Mouse (Mus musculus) midbrain, postnatal 0 days (tissue): ENCODE results near the gene Lmod1. TPM values are rescaled to one million over a fixed set of nuclear protein-coding genes. Genes with fewer than 3 reads are reported as not detected.

Experiments
- ATAC-seq: fragments of 200-750 bp; cut with Nextera tagmentation; 2 replicates; pipeline ENCODE4 v1.8.0; 2017; ENCODE audit warnings: moderate number of reproducible peaks, mild to moderate bottlenecking, moderate TSS enrichment, moderate library complexity; ENCODE audit not compliant: low FRiP score
- DNase-seq: peaks from one replicate; pipeline ENCODE4 v3.0.0-alpha.2; 2015; ENCODE audit warnings: low spot score
- H3K27ac ChIP-seq: fragments of 300-500 bp; sonication (generic); 2 replicates; pipeline ENCODE4 v1.5.1; 2014; ENCODE audit warnings: low read depth, mild to moderate bottlenecking, low read length, mixed read lengths
- H3K27me3 ChIP-seq: fragments of 300-500 bp; sonication (generic); 2 replicates; pipeline ENCODE4 v1.6.1; 2014; ENCODE audit warnings: low read length, control low read depth, mixed read lengths; ENCODE audit not compliant: insufficient read depth
- H3K36me3 ChIP-seq: fragments of 300-500 bp; sonication (generic); 2 replicates; pipeline ENCODE4 v1.6.1; 2014; ENCODE audit warnings: low read length, control low read depth, mixed read lengths; ENCODE audit not compliant: insufficient read depth
- H3K4me1 ChIP-seq: fragments of 300-500 bp; sonication (generic); 2 replicates; pipeline ENCODE4 v1.6.1; 2014; ENCODE audit warnings: mild to moderate bottlenecking, control low read depth, antibody characterized with exemption, low read length, mixed read lengths; ENCODE audit not compliant: insufficient read depth
- H3K4me2 ChIP-seq: fragments of 300-500 bp; sonication (generic); 2 replicates; pipeline ENCODE4 v1.6.1; 2014; ENCODE audit warnings: low read depth, mild to moderate bottlenecking, low read length, mixed read lengths; ENCODE audit not compliant: poor library complexity, severe bottlenecking
- H3K4me3 ChIP-seq: fragments of 300-500 bp; sonication (generic); 2 replicates; pipeline ENCODE4 v1.5.1; 2014; ENCODE audit warnings: low read depth, mild to moderate bottlenecking, low read length, moderate library complexity
- H3K9ac ChIP-seq: fragments of 300-500 bp; sonication (generic); replicated peaks from 2 replicates; pipeline ENCODE4 v1.6.1; 2014; ENCODE audit warnings: mild to moderate bottlenecking, low read length, moderate library complexity, mixed read lengths; ENCODE audit not compliant: poor library complexity, severe bottlenecking
- H3K9me3 ChIP-seq: fragments of 300-500 bp; sonication (generic); 2 replicates; pipeline ENCODE4 v1.6.1; 2016; ENCODE audit warnings: low read length, control low read depth
- CTCF ChIP-seq: IDR thresholded peaks from 2 replicates; pipeline ENCODE4 v1.5.1; 2016; ENCODE audit warnings: antibody characterized with exemption, mild to moderate bottlenecking
- WGBS: fragments of 180-500 bp; shearing (Covaris S2); extraction: QIAGEN DNeasy Blood & Tissue Kit; methylation state at CpG from one replicate; pipeline ENCODE4 v1.1.7; 2014; 5-methylcytosine and 5-hydroxymethylcytosine counted together
- polyA plus RNA-seq: library from polyadenylated mRNA; unstranded; fragments of >200 nt; fragmentation: Nextera tagmentation; extraction: Ambion mirVana; gene quantifications from 2 replicates; pipeline ENCODE4 v1.2.1, GENCODE M21; 2015
- total RNA-seq: library from RNA; depleted of rRNA; stranded (reverse); fragments of >200 nt; gene quantifications from 2 replicates; pipeline ENCODE4 v1.2.3, GENCODE M21; 2014

The Lmod1 gene
- total and polyA plus RNA-seq, 2 experiments from 2014 or later, result 0.16 to 0.35 TPM

GRCm38 (mm10) chr1:135325934-135326333 is 1.3 kb downstream of the Lmod1 start:
- Histone ChIP-seq H3K9ac (no peak overlapping the region), H3K4me2 (no peak overlapping the region), H3K9me3 (no peaks in the 10 kb centered on the region), H3K4me1 (no peaks in the 10 kb centered on the region), H3K36me3 (no peaks in the 10 kb centered on the region), H3K27me3 (no peaks in the 10 kb centered on the region), H3K27ac (no peak overlapping the region), H3K4me3 (no peak overlapping the region)
- no peak for ATAC-seq
- 78% methylated on average over 2 of the region's 2 CpGs for WGBS
- TF ChIP-seq CTCF, result no peak
- DNase-seq, result no peak

GRCm38 (mm10) chr1:135328368-135328767 is 3.8 kb downstream of the Lmod1 start:
- WGBS, result 70% methylated on average over 5 of the region's 5 CpGs
- no peaks in the 10 kb centered on the region for H3K27me3 ChIP-seq
- H3K4me3 ChIP-seq, result no peak overlapping the region
- H3K4me1 ChIP-seq, result no peaks in the 10 kb centered on the region
- no peak overlapping the region for H3K9ac ChIP-seq
- DNase-seq (no peak), ATAC-seq (no peak)
- H3K27ac ChIP-seq, result no peak overlapping the region
- H3K4me2 ChIP-seq, result no peak overlapping the region
- H3K36me3 ChIP-seq, result no peaks in the 10 kb centered on the region
- no peaks in the 10 kb centered on the region for H3K9me3 ChIP-seq
- TF ChIP-seq CTCF, result no peak

- Histone ChIP-seq H3K9me3 (no peaks in the 10 kb centered on the region), H3K36me3 (no peaks in the 10 kb centered on the region), H3K9ac (no peak overlapping the region), H3K27me3 (no peaks in the 10 kb centered on the region), H3K27ac (no peak overlapping the region), H3K4me2 (no peak overlapping the region), H3K4me1 (no peaks in the 10 kb centered on the region), H3K4me3 (no peak overlapping the region)
- ATAC-seq, result no peak
- no peak for TF ChIP-seq CTCF
- no peak for DNase-seq
- WGBS, result 74% methylated on average over 6 of the region's 6 CpGs
Observed at GRCm38 (mm10) chr1:135330578-135330977, 6.0 kb downstream of the Lmod1 start.

- no peaks in the 10 kb centered on the region for H3K36me3 ChIP-seq
- TF ChIP-seq CTCF, result no peak
- ATAC-seq (no peak), DNase-seq (no peak)
- no peaks in the 10 kb centered on the region for H3K27me3 ChIP-seq
- no peaks in the 10 kb centered on the region for H3K4me1 ChIP-seq
- H3K4me2 ChIP-seq, result no peak overlapping the region
- 79% methylated on average over 8 of the region's 8 CpGs for WGBS
- no peak overlapping the region for H3K9ac ChIP-seq
- H3K27ac ChIP-seq, result no peak overlapping the region
- no peak overlapping the region for H3K4me3 ChIP-seq
- no peaks in the 10 kb centered on the region for H3K9me3 ChIP-seq
Observed at GRCm38 (mm10) chr1:135341947-135342346, 17.3 kb downstream of the Lmod1 start.

GRCm38 (mm10) chr1:135344026-135344425 is 19.4 kb downstream of the Lmod1 start:
- Histone ChIP-seq H3K4me1 (no peaks in the 10 kb centered on the region), H3K4me3 (no peak overlapping the region), H3K27me3 (no peaks in the 10 kb centered on the region), H3K27ac (no peak overlapping the region), H3K9me3 (no peaks in the 10 kb centered on the region), H3K9ac (no peak overlapping the region), H3K36me3 (no peaks in the 10 kb centered on the region), H3K4me2 (no peak overlapping the region)
- 68% methylated on average over 4 of the region's 4 CpGs for WGBS
- TF ChIP-seq CTCF, result no peak
- DNase-seq (no peak), ATAC-seq (no peak)

- H3K9me3 ChIP-seq, result no peaks in the 10 kb centered on the region
- H3K4me1 ChIP-seq, result no peaks in the 10 kb centered on the region
- H3K27ac ChIP-seq, result no peak overlapping the region
- DNase-seq, result no peak
- no peak for TF ChIP-seq CTCF
- no peaks in the 10 kb centered on the region for H3K36me3 ChIP-seq
- no peak overlapping the region for H3K9ac ChIP-seq
- no peak overlapping the region for H3K4me3 ChIP-seq
- 71% methylated on average over 3 of the region's 3 CpGs for WGBS
- no peak overlapping the region for H3K4me2 ChIP-seq
- no peak for ATAC-seq
- no peaks in the 10 kb centered on the region for H3K27me3 ChIP-seq
Observed at GRCm38 (mm10) chr1:135346891-135347290, 22.3 kb downstream of the Lmod1 start.
